Mouse (Mus musculus) liver, embryonic 14.5 days (tissue): Measurements from ENCODE around the gene Sugp1. TPM values are rescaled to one million over a fixed set of nuclear protein-coding genes. Genes with fewer than 3 reads are reported as not detected.

Experiments
- ATAC-seq: fragments of 200-750 bp; cut with Nextera tagmentation; 2 replicates; pipeline ENCODE4 v1.8.0; 2017; ENCODE audit warnings: moderate number of reproducible peaks, mild to moderate bottlenecking, moderate library complexity; ENCODE audit not compliant: insufficient read depth
- DNase-seq, 3 experiments: peaks; one replicate each; pipeline ENCODE4 v3.0.0-alpha.2; 2012 to 2013; ENCODE audit warnings: low read depth in 3 of 3, low spot score in 3 of 3
- H3K27ac ChIP-seq: fragments of 300-500 bp; sonication (generic); 2 replicates; pipeline ENCODE4 v1.5.1; 2014; ENCODE audit warnings: moderate library complexity, mild to moderate bottlenecking, control low read depth, inconsistent platforms
- H3K27me3 ChIP-seq: fragments of 300-500 bp; sonication (generic); 2 replicates; pipeline ENCODE4 v1.6.1; 2014; ENCODE audit warnings: mild to moderate bottlenecking, low read length, moderate library complexity; ENCODE audit not compliant: control insufficient read depth, insufficient read depth
- H3K36me3 ChIP-seq: fragments of 300-500 bp; sonication (generic); replicated peaks from 2 replicates; pipeline ENCODE4 v1.6.1; 2014; ENCODE audit warnings: low read depth; ENCODE audit not compliant: control insufficient read depth, insufficient read depth
- H3K4me1 ChIP-seq, 2 experiments: fragments of 200-500 bp in 1 of 2; fragments of 300-500 bp in 1 of 2; sonication (generic) in 1 of 2; replicated peaks; 2 replicates each; pipeline ENCODE4 v1.6.1; 2012 to 2014; ENCODE audit warnings: antibody characterized with exemption in 1 of 2, inconsistent platforms in 1 of 2, low read length in 1 of 2; ENCODE audit not compliant: control insufficient read depth in 2 of 2, insufficient read depth in 2 of 2
- H3K4me2 ChIP-seq: fragments of 300-500 bp; sonication (generic); 2 replicates; pipeline ENCODE4 v1.6.1; 2014; ENCODE audit warnings: low read depth, mild to moderate bottlenecking, control low read depth, moderate library complexity
- H3K4me3 ChIP-seq, 2 experiments: fragments of 200-500 bp in 1 of 2; fragments of 300-500 bp in 1 of 2; sonication (generic) in 1 of 2; 2 replicates each; pipeline ENCODE4 v1.5.1; 2012 to 2014; ENCODE audit warnings: low read depth in 2 of 2, low read length in 2 of 2, mild to moderate bottlenecking in 2 of 2, control low read depth in 1 of 2, inconsistent platforms in 1 of 2, moderate library complexity in 1 of 2; ENCODE audit not compliant: insufficient read depth in 1 of 2
- H3K9ac ChIP-seq: fragments of 300-500 bp; sonication (generic); replicated peaks from 2 replicates; pipeline ENCODE4 v1.6.1; 2014; ENCODE audit warnings: mild to moderate bottlenecking, control low read depth, moderate library complexity
- H3K9me3 ChIP-seq: fragments of 300-500 bp; sonication (generic); 2 replicates; pipeline ENCODE4 v1.6.1; 2016; ENCODE audit warnings: low read length, mixed read lengths; ENCODE audit not compliant: control insufficient read depth
- CTCF ChIP-seq: IDR thresholded peaks from 2 replicates; pipeline ENCODE4 v1.5.1; 2016; ENCODE audit warnings: antibody characterized with exemption, low read depth, control low read depth
- EP300 ChIP-seq: IDR thresholded peaks from 2 replicates; pipeline ENCODE4 v1.6.1; 2016; ENCODE audit warnings: antibody characterized with exemption, low read depth
- WGBS: fragments of 180-500 bp; shearing (Covaris S2); extraction: QIAGEN DNeasy Blood & Tissue Kit; methylation state at CpG from one replicate; pipeline ENCODE4 v1.1.7; 2014; ENCODE audit not compliant: insufficient replicate concordance; 5-methylcytosine and 5-hydroxymethylcytosine counted together
- polyA plus RNA-seq, 2 experiments: library from polyadenylated mRNA; depleted of rRNA in 1 of 2; stranded (reverse) in 1 of 2; unstranded in 1 of 2; fragments of >200 nt; fragmentation: Nextera tagmentation in 1 of 2; extraction: Ambion mirVana in 1 of 2; gene quantifications; 2 replicates each; pipeline versions ENCODE4 v1.2.1 to v1.2.3; 2012 to 2014

Gene Sugp1
- polyA plus RNA-seq, 2 experiments: 6.2 to 8.8 TPM

- H3K27me3 ChIP-seq: peaks cover 45% of the 10 kb centered on the region
- H3K9ac ChIP-seq: no peak overlapping the region
- no peak for ATAC-seq
- no peak for DNase-seq
- H3K4me1 ChIP-seq: no peaks in the 10 kb centered on the region
- H3K4me2 ChIP-seq: no peak overlapping the region
- no peak overlapping the region for H3K4me3 ChIP-seq
- 59% methylated on average over 2 of the region's 2 CpGs for WGBS
- H3K27ac ChIP-seq: no peak overlapping the region
- TF ChIP-seq CTCF: no peak
- TF ChIP-seq EP300: no peak
- H3K36me3 ChIP-seq: no peaks in the 10 kb centered on the region
- no peaks in the 10 kb centered on the region for H3K9me3 ChIP-seq
These were observed 39.4 kb downstream of the Sugp1 start for GRCm38 (mm10) chr8:70081976-70082375.

- no peak for DNase-seq
These were observed 40.7 kb downstream of the Sugp1 start, which contains the start of gene Hapln4 for GRCm38 (mm10) chr8:70083285-70083684. TSS of gene Hapln4 (plus strand) at chr8:70083457.

GRCm38 (mm10) chr8:70084191-70085065 lies 41.8 kb downstream of the Sugp1 start:
- H3K4me3 ChIP-seq: peak overlapping the region; percentile 10 to 37; a peak in 3 of 4 replicates
- 4% methylated on average over 71 of the region's 71 CpGs for WGBS
- ATAC-seq: no peak

More at GRCm38 (mm10) chr8:70083285-70083684, 40.7 kb downstream of the Sugp1 start, which contains the start of gene Hapln4:
- peak within 1 kb of the TSS; percentile 10 to 37; a peak in 3 of 4 replicates for H3K4me3 ChIP-seq
- H3K36me3 ChIP-seq: no peaks in the 10 kb centered on the region
- no peak within 1 kb of the TSS for H3K9ac ChIP-seq
- H3K9me3 ChIP-seq: no peaks in the 10 kb centered on the region
- H3K27me3 ChIP-seq: peaks cover 58% of the 10 kb centered on the region
- ATAC-seq: no peak
- no peak within 1 kb of the TSS for H3K27ac ChIP-seq
- no peaks in the 10 kb centered on the region for H3K4me1 ChIP-seq
- peak within 1 kb of the TSS; percentile 47 for H3K4me2 ChIP-seq
- no peak for TF ChIP-seq CTCF
- no peak for TF ChIP-seq EP300
- 2% methylated on average over 26 of the region's 26 CpGs for WGBS

GRCm38 (mm10) chr8:70086151-70086550 lies 43.5 kb downstream of the Sugp1 start:
- 32% methylated on average over 1 of the region's 1 CpGs for WGBS
- no peak for ATAC-seq
- Histone ChIP-seq H3K4me3 (no peak overlapping the region), H3K9me3 (no peaks in the 10 kb centered on the region), H3K4me2 (no peak overlapping the region), H3K27ac (no peak overlapping the region), H3K4me1 (no peaks in the 10 kb centered on the region), H3K9ac (no peak overlapping the region), H3K36me3 (no peaks in the 10 kb centered on the region), H3K27me3 (peaks cover 87% of the 10 kb centered on the region)
- TF ChIP-seq CTCF: no peak
- no peak for TF ChIP-seq EP300
- DNase-seq: no peak

More at GRCm38 (mm10) chr8:70084191-70085065, 41.8 kb downstream of the Sugp1 start:
- no peak for DNase-seq
- Histone ChIP-seq H3K27me3 (peaks cover 69% of the 10 kb centered on the region), H3K27ac (no peak overlapping the region), H3K9me3 (no peaks in the 10 kb centered on the region), H3K4me2 (peak overlapping the region; percentile 47), H3K9ac (no peak overlapping the region), H3K4me1 (no peaks in the 10 kb centered on the region), H3K36me3 (no peaks in the 10 kb centered on the region)
- TF ChIP-seq CTCF (0 out of 2 replicates have a peak, but pooled peaks have one; percentile 21), EP300 (no peak)

- H3K36me3 ChIP-seq: no peaks in the 10 kb centered on the region
- no peak for DNase-seq
- H3K4me3 ChIP-seq: no peak overlapping the region
- no peak for TF ChIP-seq CTCF
- no peak for TF ChIP-seq EP300
- WGBS: 6% methylated on average over 7 of the region's 7 CpGs
- H3K9me3 ChIP-seq: no peaks in the 10 kb centered on the region
- no peak overlapping the region for H3K4me2 ChIP-seq
- peaks cover 88% of the 10 kb centered on the region for H3K27me3 ChIP-seq
- H3K9ac ChIP-seq: no peak overlapping the region
- H3K27ac ChIP-seq: no peak overlapping the region
- no peaks in the 10 kb centered on the region for H3K4me1 ChIP-seq
- no peak for ATAC-seq
These were observed 44.6 kb downstream of the Sugp1 start for GRCm38 (mm10) chr8:70087237-70087636.
